Mouse (Mus musculus): Measurements from ENCODE around the gene Arap1.
A peak's percentile ranks its signal among the peaks of the same experiment; 100 is the strongest.

The Arap1 gene

DNA sequence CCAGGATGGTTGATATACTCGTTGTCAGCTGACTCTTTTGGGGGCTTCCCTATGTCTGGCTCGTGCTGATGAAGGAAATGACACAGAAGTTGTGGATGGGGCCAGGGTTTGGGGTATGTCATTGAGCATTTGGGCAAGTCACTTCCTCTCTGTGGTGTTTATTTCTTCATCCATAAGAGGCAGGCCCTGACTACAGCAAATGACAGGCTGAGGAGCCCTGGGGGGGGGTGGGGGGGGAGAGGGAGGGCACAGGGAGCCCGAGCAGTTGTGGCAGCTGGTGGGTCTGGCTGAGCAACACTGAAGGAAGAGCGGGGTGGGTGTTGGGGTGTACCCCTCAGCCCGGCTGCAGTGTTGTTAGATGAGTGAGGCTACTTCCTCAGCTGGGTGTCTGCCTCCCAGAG is 14.9 kb downstream of the Arap1 start:
- peak; percentile 74 to 83 for DNase-seq (ENCODE audit: low spot score in 2 of 2)

DNA sequence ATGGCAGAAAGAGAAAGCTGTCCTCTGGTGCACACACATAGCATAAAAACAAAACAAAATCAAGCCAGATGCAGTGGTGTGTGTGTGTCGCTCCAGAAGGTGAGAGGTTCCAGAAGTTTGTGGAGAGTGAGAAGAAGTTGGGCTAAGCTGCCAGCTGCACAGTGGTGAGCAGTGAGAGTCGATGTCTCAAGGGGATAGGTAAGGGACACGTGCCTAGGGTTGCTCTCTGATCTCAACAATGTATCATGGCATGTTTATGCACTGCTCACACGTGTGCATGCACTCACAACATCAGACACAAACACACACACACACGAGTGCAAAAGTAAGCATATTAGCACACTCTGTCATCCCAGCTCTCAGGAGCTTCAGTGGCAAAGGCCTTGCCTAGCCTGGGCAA is 16.0 kb downstream of the Arap1 start:
- no peak for DNase-seq (ENCODE audit: low spot score in 2 of 2)

DNA sequence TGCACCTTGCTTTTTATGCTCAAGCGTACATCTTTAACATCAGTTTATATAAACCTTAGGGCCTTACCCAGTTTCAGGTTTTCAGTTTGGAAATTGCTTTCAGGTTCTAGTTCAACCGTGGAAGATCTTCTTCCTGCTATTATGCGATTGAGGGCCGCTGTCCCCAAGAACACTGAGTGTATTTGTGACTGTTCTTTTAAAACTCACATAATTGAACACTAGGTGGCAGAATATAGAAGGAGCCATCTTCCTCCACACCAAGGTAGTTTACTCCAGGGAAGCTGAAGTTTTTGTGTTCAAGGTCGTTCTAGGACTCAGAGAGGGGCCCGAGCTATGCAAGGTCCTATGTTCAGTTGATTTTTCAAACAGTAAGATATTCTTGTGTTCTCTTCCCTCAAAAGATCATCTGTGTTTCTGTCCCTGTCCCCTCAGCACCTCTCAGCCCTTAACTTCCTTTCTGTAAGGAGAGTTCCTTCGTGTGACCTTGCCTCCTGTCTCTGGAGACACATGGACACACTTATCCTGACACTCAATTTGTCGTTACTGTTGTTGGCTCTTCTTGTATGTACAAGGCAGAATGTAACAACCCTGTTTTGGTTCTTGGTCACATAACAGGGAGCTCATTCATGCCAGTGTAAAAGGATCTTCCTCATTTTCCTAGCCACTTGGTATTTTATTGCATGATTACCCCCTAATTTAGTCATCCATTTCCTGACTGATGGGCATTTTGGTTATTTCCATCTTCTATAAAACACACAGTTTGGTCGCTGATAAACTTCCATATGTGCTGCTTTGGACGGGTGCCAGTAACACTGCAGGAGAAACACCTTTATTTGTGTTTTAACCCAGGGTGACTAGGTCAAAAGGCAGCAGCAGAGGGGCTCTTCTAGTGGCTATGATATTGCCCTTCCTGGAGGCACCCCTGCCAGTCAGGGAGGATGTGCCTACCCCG is 20.3 kb downstream of the Arap1 start:
- DNase-seq (ENCODE audit: low spot score in 2 of 2): no peak

DNA sequence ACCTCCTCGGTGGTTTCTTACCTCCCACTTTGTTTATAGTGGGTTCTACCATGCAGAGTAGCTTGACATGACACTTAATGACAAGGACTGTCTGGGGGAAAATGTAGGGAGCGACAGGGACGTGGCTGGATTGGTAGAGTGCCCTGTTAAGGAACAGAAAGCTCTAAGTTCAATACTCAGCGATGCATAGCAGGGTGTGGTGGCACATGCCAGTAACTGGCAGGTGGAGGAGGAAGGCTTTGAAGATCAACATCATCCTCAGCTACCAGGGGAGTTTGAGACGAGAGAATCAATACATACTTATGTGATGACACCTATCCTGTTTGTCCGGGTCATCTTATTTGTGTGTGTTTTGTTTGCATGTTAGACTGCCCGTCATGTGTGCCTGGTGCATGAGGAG is 21.8 kb downstream of the Arap1 start:
- DNase-seq (ENCODE audit: low spot score in 2 of 2): no peak

DNA sequence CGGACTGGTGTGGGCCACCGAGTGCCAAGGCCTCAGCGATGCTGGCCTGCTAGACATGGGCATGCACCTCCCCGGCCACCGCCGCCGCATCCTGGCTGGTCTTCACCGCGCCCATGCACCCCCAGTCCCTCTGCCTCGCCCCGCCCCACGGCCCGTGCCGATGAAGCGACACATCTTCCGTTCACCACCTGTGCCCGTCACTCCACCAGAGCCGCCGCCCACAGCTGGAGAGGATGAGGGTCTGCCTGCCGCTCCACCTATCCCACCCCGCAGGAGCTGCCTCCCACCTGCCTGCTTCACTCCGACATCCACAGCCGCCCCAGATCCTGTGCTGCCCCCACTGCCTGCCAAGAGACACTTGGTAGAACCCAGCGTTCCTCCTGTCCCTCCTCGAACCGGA is 25.2 kb downstream of the Arap1 start:
- DNase-seq (ENCODE audit: low spot score in 2 of 2): no peak

DNA sequence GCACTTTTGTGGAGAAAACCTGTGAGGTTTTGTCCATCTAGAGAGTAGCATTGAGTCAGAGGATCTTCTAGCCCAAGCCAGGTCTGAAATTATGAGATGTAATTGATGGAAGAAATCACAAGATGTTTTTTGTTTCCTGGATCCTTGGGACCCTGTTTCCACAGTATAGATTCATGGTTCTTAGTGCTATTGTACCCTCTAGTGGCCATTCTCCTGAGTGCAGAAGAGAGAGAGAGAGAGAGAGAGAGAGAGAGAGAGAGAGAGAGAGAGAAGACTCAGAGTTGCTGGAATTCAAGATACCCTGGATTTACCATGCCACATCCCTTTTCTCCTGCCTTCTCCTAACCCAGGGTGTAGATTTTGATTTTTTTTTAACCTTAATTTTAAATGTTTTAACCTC is 26.3 kb downstream of the Arap1 start:
- peak; percentile 40 to 44 for DNase-seq (ENCODE audit: low spot score in 2 of 2)

DNA sequence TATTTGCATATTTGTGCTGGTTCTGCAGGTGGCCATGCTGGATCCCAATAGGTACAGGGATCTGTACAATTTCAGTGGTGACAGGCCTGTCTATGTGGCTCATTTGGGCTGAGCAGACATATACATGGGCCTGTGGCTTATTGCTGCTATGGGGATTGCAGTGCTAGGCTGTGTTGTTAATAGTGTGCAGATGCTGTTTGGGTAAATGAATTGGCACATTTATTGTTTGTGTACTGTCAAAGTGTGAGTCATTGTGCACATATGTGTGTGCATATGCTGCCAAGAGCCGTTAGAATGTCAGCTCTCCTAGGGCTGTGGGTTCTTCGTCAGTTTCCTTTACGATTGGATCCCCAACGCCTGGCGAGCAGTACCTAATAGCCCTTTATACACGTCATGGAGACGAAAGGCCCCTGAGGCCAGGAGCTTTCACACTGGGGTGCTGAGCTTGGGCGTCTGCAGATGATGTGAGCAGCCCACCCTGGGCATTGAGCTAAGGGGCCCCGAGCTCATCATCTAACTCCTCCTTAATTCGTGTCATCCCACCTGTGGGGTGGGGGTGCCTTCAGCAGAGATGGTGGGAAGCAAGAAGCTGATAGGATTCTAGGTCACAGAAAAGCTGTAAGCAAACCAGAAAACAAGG is 29.0 kb downstream of the Arap1 start:
- no peak for DNase-seq (ENCODE audit: low spot score in 2 of 2)

GRCm38 (mm10) chr7:101377741-101378262 is 29.9 kb downstream of the Arap1 start:
- DNase-seq (ENCODE audit: low spot score in 2 of 2): peak; percentile 75 to 90

DNA sequence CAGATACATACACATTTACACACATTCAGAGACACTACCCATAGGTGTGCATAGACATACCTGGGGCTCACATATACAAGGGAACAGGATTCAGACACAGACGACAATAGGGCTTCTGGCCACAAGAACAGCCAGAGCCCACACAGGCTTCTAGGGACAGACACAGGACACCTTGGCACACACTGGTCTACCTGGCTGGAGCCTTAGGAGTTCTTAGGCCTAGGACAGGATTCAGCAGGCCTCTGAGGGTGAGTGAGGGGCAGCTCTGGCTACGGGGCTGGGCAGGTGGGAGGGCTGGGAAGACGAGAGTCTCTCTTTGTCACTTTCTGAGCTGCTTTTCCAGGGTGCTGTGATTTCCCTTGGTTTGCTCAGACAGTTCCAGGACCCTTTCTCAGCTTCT is 30.4 kb downstream of the Arap1 start:
- DNase-seq (ENCODE audit: low spot score in 2 of 2): no peak

- DNase-seq (ENCODE audit: low spot score in 2 of 2): no peak
Observed at GRCm38 (mm10) chr7:101378796-101379465, 31.1 kb downstream of the Arap1 start.

DNA sequence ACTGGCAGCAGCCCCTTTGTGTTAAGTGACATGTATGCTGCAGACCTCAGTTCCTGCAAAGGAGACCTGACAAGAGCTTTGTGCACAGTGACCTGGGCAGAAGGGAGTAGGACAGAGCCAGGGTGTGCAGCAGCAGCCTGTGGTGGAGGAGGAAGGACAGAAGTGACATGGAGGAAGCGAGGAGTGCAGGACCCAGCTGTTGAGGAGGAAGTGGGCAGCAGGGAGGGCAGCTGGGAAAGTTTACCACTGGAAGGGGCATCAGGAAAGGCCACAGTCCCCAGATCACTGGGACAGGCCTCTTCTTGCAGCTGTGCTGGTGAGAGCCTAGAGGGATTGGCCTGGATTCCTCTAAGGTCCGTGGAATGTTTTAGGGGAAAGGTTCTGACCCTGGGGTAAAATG is 31.9 kb downstream of the Arap1 start:
- DNase-seq (ENCODE audit: low spot score in 2 of 2): no peak

- no peak for DNase-seq (ENCODE audit: low spot score in 2 of 2)
Observed at GRCm38 (mm10) chr7:101381512-101381911, 33.6 kb downstream of the Arap1 start.

DNA sequence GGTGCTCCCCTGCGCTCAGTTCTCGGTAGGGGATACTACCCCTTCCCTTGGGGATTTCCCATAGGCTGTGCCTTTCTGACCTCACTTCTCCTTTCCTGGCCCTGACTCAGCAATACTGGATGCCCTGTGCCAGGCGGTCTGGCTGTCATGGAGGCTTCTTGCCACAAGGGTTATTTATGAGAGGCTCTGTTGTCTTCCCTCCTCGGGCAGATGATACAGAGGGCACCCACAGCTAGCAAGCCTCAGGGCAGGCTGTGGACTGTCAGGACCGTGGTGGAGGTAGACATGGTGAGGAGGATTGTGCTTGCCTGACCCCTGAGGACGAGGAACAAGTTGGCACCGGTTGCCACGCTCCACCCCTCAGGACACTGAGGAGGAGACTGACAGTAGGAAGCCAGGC is 34.5 kb downstream of the Arap1 start:
- peak; percentile 45 to 81 for DNase-seq (ENCODE audit: low spot score in 2 of 2)

GRCm38 (mm10) chr7:101383756-101384155 is 35.9 kb downstream of the Arap1 start:
- DNase-seq (ENCODE audit: low spot score in 2 of 2): no peak

GRCm38 (mm10) chr7:101384931-101385330 is 37.1 kb downstream of the Arap1 start:
- no peak for DNase-seq (ENCODE audit: low spot score in 2 of 2)

DNA sequence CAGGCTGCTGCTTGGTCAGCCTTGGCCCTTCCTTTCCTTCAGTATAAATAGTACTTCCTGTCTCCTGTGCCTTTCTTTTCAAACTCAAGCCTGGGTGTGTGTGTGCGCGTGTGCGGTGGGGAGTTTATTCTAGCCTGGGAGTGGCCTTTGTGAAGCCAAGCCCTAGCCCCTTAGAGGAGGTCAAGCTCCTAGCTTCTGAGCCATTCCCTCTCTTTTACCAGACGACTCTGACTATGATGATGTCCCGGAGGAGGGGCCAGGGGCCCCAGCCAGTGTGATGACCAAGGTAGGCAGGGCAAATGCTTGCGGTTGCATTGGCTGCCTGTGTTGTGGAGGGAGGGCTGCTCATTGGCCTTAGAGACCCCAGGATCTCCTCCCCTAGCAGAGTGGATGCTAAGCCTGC is 37.5 kb downstream of the Arap1 start:
- no peak for DNase-seq (ENCODE audit: low spot score in 2 of 2)

GRCm38 (mm10) chr7:101385866-101386452 is 38.1 kb downstream of the Arap1 start:
- DNase-seq (ENCODE audit: low spot score in 2 of 2): no peak

- no peak for DNase-seq (ENCODE audit: low spot score in 2 of 2)
Observed at GRCm38 (mm10) chr7:101389256-101389655, 41.4 kb downstream of the Arap1 start.

GRCm38 (mm10) chr7:101391909-101392479 is 44.1 kb downstream of the Arap1 start:
- no peak for DNase-seq (ENCODE audit: low spot score in 2 of 2)

GRCm38 (mm10) chr7:101393015-101393414 is 45.1 kb downstream of the Arap1 start:
- DNase-seq (ENCODE audit: low spot score in 2 of 2): no peak

DNA sequence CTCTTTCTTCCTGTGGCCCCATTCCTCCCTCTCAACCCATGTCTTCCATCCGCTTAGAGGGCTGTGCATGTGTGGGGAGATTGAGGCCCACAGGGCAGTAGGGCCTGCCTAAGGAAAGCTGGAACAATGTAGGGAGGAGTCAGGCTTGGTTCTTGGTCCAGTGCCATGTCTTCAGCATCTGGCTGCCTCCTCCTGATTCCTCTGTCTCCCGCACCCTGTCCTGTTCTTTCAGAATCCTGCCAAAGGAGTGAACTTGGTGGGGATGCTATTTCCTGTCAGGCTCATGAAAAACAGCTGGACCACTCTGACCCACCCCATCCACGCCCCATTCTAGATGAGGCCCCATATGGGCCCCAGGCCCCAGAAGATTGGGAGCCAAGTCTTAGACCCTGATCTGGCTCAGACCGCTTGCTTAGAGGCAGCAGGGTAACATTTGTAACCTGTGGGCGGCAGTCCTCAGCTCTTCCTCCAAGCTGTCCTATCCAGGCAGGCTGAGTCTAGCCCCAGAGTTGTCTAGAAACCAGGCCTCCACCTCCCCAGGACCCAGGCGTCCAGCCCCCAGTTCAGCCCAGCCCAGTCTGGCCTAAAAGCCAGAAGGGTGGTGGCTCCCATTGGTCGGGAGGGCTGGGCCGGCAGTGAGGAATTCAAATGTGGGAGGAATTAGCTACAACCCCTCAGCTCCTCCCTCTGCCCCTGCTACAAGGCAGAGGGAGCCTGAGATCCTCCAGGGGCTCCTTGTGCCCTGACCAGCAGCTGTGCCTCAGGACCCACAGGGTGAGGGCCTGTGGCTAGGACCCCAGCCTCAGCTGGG is 46.0 kb downstream of the Arap1 start:
- DNase-seq (ENCODE audit: low spot score in 2 of 2): no peak
